34 mouse cellular contexts compared by ENCODE assay signal in genomic region chr14:48125971-48126370, GRCm38 (mm10).
"Had no signal": no experiment of that assay in that cellular context is flagged by ENCODE, and none has a peak within 500 bp of the region (broad histone marks: within the 10 kb centered on the region; RNA-seq: fewer than 3 reads in every experiment).

No protein-coding gene starts in this region.

- H3K9me3 ChIP-seq: heart, embryonic 10.5 days; heart, embryonic 12.5 days; heart, embryonic 13.5 days; heart, embryonic 15.5 days; hindbrain, embryonic 10.5 days; hindbrain, embryonic 13.5 days; hindbrain, embryonic 15.5 days; intestine, embryonic 15.5 days; kidney, embryonic 15.5 days had no signal

- ATAC-seq: hindbrain, embryonic 16.5 days; inflammation-experienced regulatory T-cells, adult 6 months; intestine, embryonic 15.5 days; intestine, embryonic 16.5 days; intestine, postnatal 0 days had no signal

- H3K4me2 ChIP-seq: heart, embryonic 11.5 days; heart, embryonic 12.5 days; heart, embryonic 13.5 days; heart, embryonic 15.5 days; hindbrain, embryonic 13.5 days; hindbrain, embryonic 14.5 days; hindbrain, embryonic 15.5 days; intestine, embryonic 15.5 days; kidney, embryonic 15.5 days had no signal

- H3K27me3 ChIP-seq: hindbrain, embryonic 13.5 days; hindbrain, embryonic 15.5 days; intestine, embryonic 15.5 days; kidney, embryonic 15.5 days had no signal

- H3K27ac ChIP-seq: heart, embryonic 10.5 days; heart, embryonic 13.5 days; heart, embryonic 15.5 days; hindbrain, embryonic 10.5 days; hindbrain, embryonic 13.5 days; hindbrain, embryonic 14.5 days; hindbrain, embryonic 15.5 days; intestine, embryonic 15.5 days; kidney, embryonic 15.5 days; kidney, postnatal 0 days; layer of hippocampus, adult 2 months; left cerebral cortex, adult 2 months had no signal

- DNase-seq: heart, postnatal 10 days; heart, postnatal 14 days; heart, postnatal 36 days; heart, postnatal 4 days; kidney, adult 11 months; kidney, adult 18-20 months; kidney, adult 2 months; kidney, adult 8-10 months; kidney, adult 9 months; kidney, postnatal 10 days; kidney, postnatal 14 days; kidney, postnatal 25 days; kidney, postnatal 36 days; kidney, postnatal 4 days; layer of hippocampus, adult 9-11 months; layer of hippocampus, postnatal 36 days had no signal

- H3K4me3 ChIP-seq: heart, embryonic 10.5 days; heart, embryonic 12.5 days; heart, embryonic 13.5 days; heart, embryonic 15.5 days; hindbrain, embryonic 10.5 days; hindbrain, embryonic 13.5 days; hindbrain, embryonic 15.5 days; intestine, embryonic 15.5 days; kidney, embryonic 15.5 days; layer of hippocampus, adult 2 months; left cerebral cortex, adult 2 months had no signal

- H3K9ac ChIP-seq: heart, embryonic 12.5 days; heart, embryonic 13.5 days; heart, embryonic 15.5 days; hindbrain, embryonic 13.5 days; hindbrain, embryonic 14.5 days; hindbrain, embryonic 15.5 days; intestine, embryonic 15.5 days; kidney, embryonic 15.5 days had no signal

- H3K36me3 ChIP-seq: heart, embryonic 10.5 days; heart, embryonic 12.5 days; heart, embryonic 13.5 days; heart, embryonic 15.5 days; hindbrain, embryonic 13.5 days; hindbrain, embryonic 15.5 days; intestine, embryonic 15.5 days; kidney, embryonic 15.5 days had no signal
